Mouse (Mus musculus) heart, postnatal 4 days (tissue): ENCODE measurements around the gene Lmo1. TPM values are rescaled to one million over a fixed set of nuclear protein-coding genes. Genes with fewer than 3 reads are reported as not detected.

Source experiments
- DNase-seq: peaks from one replicate; pipeline ENCODE4 v3.0.0; 2021
- total RNA-seq, 2 experiments: library from RNA; stranded (reverse); gene quantifications; 2 replicates each; pipeline ENCODE4 v1.2.3; 2021

The Lmo1 gene
- 1 to 10 TPM; 1.4 TPM for total RNA-seq

DNA sequence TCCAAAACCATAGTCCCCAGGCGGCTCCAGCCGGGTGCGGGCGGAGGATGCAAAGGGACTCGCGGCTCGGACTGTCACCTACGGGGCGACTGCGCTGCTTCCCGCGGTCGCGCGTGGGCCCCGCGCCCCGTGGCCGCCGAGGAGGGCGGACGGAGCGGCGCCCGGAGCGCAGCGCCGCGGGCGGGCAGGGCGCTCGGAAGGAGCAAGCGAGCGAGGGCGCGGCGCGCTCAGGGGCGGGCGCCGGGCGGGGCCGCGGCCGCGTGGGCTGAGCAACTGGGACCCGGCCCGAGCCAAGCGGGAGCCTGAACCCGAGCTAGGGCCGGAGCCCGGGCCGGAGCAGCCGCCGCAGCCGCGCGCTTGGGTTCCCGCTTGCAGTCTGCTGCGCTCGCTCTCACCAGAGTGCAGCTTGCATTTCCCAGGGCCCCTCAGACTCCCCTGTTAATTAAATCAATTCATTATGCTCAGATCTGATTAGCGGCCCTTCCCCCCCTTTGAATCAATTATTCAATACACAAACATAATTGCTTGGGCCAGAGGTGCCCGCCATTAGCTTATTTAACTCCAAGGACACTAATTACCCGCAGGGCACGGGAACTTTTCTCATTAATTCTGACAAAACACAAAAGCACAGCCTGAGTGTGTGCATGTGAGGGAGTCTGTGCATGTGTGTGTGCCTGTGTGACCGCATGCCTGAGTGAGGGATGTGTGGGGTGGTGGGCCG lies at the start of gene Lmo1:
Lmo1 (minus strand) TSS at position 259 of the 721 bp plus-strand sequence.
- DNase-seq, result peak; percentile 30

DNA sequence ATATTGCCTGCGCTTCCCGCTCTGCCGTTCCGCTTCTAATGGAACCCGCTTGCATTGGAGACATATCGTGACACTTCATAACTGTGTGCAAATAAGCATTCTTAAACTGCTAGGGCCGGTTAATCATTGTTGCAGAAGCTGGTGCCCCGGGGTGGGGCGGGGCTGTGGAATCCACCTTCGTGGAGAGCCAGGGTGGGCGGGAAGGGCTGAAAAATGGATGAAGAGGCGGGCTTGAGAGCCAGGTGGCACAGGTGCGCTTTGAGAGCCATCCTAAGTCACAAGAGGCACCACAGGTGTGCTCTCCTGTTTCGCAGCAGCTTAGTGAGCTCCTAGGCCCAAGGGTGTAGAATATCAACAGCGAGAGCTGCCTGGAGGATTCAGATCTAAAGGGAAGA lies 46.7 kb upstream of the Lmo1 start:
- DNase-seq, result no peak

DNA sequence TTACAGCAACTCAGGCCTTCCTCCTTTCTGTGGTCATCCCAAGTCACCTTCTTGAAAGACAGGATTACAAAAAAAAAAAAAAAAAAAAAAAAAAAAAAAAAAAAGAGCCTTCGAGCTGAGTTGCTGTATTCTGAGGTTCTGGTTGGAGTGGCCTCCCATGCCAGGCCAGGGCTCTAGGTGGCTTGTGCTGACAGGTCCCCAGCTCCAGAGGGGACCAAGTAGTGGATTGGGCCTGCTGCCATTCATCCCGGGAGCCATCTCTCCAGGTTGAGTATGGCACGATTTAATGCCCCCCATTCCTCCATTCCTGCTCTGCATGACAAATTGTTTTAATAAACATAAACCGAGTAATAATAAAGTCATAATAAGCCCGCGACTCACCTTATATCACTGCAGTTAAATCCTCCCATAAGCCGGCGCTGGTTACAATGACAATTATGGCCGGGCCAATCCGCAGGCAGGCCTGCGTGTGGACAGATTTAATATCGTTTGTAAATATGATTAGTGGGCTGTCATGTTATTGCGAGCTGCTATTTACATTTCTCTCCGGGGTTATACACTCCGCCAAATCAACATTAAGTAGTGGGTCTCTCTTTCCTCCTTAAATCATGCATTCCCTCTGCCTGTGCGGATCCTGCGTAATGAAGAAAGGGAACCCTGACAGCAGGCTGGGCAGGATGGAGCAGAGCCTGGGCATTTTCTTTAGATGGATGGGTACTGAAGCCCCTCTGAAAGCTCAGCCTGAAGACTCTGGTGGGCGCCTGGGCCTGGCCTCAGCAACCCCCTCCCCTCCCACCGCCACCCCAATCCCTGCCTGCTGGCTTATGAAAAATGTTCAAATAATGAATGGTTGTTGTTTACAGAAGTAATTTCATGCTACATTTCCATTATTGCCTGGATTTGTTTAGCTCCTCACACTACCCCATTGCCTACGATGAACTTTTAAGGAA lies 46.0 kb upstream of the Lmo1 start:
- DNase-seq, result no peak

DNA sequence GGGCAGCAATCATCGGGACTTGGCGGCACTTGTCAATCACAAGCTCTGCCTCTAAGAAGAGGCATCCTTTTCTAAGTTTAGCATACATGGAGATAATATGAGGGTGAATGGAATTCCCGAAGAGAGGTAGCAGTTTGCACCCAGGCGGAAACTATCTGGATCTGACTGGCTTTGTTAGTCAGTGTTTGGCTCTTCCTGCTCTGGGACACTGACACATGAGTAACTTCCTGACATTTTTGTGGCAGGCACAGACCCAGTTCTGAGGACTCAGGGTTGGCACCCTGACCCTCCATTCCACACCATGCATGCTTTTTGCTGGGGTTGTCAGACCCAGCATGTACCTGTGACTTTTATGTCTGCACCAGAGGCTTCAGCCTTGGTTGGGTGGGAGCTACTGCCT lies 45.0 kb upstream of the Lmo1 start:
- no peak for DNase-seq

DNA sequence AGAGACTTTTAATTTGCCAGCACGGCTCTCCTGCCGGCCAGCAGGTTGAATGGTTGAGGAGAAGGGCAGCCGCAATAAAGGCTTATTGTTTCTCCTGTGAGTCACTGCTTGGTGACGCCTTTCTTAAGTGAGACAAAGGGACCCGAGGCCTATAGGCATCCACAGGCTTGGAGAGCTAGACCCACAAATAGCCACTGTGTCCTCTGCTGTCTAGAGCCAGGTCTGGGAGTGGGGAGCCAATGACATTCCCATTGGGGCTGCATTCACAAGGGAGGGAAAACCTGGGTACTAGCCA lies 43.9 kb upstream of the Lmo1 start:
- DNase-seq, result no peak

DNA sequence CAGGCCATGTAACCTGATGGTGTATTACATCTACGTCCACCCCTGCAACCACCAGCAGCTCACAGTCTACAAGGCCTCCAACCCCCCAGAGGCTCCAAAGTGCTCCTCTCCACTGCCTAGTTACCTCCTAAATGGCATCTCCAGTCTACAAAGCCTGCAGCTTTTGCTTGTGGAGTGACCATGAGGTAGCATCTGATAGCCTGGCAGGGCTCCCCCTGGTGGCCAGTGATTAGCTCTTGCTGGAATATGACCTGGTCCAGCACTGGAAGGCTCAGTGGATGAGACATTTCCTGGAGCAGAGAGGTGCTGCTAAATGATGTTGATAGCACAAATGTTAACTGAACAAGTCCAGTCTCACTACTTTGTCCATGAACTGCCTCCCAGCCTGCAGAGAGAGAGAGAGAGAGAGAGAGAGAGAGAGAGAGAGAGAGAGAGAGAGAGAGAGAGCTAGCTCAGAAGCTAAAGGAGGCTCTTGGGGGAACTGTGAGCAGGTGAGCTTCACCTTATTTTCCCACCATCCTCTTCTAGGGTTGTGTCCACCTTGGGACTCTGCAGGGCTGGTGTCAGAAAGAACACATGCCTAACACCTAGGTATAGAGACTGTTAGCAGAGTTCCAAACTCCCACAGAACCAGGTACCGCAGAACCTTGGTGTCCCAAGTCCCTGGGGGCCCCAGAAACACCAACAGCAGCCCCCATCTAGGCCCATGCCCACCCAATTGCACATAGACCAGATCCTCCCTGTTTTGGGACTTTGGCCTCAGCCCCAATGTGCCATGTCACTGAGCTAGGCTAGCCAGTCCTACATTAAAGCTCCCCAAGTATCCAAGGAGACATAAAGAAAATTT lies 43.3 kb upstream of the Lmo1 start:
- peak; percentile 81 for DNase-seq

DNA sequence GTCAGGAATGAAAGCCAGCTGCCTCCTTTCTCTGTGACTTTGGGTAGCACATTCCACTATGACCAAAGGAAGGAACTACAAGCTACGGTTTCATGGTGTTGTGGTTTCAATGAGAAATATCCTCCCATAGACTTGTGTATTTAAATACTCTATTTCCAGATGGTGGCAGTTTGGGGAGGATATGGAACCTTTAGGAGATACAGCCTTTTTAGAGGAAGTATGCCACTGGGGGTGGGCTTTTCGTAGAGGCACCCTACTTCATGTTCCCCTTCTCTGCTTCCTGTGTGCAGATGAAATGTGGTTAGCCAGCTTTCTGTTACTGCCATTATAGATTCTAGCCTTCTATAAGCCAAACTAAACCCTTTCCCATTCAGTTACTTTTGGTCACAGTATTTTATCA lies 34.8 kb upstream of the Lmo1 start:
- DNase-seq, result no peak

DNA sequence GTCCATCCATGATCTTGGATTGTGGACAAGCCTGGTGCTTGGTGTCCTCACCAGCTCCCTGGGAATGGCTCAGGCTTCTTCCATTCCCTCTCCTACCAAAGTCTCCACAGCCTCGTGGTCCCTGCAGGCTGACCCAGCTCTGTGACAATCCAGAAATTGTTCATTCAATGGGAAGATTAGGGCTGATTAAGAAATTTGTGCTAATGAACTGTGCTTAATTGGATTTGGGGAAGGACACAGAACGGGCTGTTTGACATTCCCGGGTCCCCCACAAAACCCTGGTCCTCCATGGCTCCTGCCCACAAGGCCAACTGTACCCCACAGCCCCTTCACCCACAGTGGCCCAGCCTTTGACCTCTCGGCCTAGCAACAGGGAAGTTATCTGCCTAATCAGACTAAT lies 32.8 kb upstream of the Lmo1 start:
- no peak for DNase-seq

DNA sequence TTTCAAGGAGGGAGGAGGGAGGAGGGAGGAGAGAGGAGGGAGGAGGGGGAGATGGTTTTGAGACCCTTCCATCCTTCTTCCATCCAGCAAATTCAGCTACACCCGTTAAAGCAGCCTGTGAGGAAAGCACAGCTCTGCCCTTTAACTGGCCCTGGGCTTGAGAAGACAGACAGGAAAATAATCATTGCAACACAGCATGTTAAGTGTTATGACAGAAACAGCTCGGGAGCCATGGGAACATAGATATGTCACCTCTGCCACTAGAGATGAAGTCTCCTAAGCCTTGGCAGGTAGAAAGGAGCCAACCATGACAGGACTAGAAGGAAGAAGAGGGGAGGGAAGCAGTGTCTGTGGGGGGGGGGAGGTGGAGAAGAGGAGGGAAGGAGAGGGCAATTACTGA lies 31.4 kb upstream of the Lmo1 start:
- DNase-seq, result no peak

DNA sequence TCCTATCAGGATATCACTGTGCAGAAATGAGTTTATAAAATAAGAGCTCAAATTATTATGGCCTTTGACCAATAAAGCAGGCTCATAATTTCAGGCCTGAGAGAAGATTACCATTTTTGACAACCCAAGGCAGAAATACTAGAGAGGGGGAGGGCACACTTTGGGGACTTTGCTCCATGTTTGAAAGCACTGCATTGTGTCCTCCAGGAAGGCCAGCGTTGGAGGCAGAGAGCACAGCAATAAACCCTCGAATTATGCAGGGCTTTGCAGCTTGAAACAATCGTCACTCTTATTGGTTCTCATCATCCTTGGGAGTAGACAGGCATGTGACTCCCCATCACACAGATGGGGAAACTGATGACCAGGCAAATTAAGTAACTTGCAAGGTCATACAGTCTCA lies 28.1 kb upstream of the Lmo1 start:
- no peak for DNase-seq

DNA sequence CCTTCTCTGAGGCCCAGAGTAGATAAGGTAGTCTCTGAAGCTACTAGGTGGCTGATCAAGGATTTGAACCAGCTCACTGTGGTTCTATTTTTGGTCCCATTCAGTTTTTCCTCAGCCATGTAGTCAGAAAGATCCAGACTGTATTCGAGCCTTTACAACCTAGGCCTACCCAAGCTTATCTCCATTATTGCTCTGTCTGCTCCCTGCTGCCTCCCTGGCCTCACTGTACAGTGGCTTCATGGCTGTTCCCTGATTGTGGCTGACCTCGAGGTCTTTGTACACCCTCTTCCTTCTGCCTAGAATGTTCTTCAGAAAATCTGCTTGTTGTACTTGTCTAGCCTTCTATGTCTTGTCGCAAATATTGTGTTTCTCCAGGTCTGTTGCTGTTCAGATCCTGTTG lies 25.6 kb upstream of the Lmo1 start:
- no peak for DNase-seq

DNA sequence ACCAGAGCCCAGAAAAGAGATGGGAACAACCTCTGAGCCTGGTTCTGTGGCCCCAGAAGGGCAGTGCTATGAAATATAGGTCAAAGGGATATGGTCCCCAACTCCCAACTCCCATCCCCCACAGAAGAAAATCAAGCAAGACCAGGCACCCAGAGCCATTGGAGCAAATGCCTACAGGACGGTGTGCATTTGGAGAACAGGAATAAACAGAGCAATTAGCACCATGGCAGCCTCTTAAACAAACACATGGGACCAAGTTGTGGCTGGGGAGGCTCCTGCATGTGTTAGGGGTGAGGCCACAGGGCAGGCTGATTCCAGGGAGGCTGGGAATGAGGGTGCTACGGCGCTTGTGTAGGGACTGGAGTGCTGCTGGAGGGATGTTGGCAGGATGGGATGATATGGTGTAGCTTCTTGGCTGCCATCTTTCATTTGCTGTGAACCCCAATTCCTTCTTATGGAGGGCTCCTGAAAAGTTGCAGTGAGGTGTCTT lies 22.2 kb upstream of the Lmo1 start:
- DNase-seq, result no peak

DNA sequence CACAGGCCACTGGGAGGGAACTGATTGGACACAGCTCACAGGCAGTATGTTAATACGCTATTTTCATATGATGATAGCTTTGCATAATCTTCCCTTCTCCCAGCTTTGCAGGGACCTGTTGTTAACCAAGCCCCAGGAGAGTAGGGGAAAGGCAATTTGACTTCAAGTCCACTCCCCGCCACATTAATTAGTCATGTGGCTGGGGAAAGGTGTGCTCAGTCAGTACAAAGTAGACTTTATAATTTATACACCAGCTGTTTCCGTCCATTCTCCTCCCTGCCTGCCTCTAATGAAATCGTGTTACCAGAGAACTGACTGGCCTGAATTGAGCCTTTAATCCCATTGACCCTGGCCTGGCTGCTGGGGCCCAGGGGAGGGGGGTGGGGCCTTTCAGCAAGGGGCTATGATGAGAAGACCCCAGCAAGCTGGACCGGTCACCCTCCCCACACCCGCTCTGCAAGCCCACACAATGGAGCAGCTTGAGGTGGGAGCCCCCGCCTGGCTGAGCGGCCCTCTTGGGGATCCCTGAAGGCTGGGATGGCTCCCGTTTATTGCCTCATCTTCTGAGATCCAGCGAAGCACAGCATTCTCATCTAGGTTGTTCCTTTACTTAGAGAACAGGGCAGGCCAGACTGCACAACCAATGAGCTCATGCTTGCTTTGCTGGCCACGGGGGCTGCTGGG lies 21.5 kb upstream of the Lmo1 start:
- DNase-seq, result no peak

DNA sequence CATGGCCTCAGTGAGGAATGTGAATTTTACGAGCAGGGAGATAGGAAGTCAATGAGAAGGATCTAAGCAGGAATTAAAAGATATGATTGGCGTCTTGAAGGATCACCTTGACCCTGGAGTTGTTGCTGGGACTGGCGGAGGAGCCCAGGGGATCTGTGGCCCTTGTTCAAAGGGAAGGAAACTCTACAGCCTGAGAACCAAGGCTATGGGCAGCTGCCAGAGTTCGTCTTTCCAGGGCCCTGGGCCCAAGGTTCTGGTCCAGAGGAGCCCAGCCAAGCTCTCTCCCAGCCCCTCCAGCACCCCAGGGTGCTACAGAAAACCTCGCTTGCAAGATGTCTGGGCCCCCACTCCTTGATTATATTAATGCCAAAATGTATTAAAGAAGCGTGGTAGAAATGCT lies 21.0 kb upstream of the Lmo1 start:
- no peak for DNase-seq

DNA sequence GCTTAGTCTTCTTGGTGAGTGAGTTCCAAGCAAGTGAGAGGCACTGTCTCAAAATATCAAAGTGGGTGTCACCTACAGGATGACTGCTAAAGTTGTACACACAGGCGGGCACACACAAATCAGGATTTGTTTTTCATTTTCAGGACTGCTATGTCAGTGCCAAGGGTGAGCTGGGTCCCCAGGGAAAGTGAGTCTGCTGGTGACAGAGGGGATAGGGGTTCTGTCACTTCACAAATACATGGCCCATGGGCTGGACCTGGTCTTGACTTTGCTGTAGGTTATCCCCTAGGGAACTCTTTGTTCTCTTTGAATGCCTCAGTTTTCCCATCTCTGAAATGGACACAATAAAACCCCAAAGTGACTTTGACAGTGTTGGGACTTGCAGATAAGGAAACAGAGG lies 19.8 kb upstream of the Lmo1 start:
- DNase-seq, result no peak

DNA sequence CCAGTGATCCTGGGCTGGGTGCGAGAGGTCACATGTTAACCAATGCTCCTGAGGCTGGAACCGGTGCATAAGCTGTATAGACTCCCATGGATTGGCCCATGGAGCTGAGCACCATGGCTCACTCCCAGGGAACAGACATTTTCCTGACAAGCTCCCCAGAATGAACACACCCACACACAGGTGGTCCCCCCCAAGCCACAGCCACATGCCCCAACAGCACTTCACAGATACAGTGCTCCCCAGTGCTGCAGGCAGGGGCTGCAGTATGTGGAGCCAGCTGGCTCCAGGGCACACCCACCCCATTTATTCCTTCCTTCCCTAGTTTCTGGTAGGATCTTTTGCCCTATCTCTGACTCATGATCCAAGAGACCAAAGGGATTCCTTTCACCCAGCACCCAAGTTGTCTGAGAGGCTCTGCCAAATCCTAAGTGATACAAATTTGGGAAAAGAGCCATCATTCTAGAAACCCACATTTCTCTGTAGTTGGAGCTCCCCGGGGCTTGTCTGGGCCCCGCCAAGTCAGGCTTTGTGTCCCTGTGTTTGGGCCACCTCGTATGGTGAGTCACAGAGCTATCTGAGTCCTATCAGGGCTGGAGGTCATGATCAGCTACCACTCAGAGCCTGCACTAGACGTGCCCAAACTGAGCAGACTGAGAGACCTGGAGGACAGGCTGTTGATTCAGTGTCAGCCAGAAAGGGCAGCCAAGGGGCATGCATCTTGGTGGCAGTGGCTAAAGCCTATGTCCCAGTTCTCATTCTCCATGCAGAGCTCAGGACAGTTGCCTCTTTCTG lies 12.4 kb upstream of the Lmo1 start:
- DNase-seq, result peak; percentile 15

DNA sequence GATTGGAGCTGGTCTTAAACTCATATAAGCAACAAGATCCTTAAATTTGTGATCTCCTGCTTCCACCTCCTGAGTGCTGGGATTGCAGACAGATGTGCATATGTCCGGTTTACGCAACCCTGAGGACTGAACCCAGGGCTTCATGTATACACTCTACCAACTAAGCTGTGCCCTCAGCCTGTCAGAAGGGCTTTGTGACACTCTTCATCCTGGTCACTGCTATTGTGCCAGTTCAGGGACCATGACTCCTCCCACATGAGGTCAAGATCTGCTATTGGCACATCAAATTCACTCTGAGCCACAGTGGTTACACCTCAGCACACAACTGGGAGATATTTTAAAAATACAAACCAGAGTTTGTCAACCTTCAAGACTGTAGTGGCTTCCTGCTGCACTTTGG lies 11.0 kb upstream of the Lmo1 start:
- no peak for DNase-seq

DNA sequence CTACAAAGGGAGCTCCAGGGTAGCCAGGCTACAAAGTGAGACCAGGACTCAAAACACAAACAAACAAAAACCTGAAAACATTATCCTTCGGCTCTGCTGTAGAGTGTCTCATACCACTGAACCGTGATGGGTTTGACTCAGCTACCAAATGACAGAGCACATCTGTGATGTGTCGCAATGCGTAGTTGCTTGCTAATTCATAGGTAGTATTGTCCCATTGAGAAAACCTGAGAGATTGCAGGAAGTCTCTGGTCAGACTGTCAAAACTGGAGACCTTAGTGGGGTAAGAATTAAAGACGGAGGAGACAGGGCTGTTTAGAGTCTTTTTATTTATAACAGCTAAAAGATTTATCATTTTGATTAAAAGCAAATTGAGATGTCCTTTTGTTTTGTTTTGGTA lies 10.6 kb upstream of the Lmo1 start:
- no peak for DNase-seq

DNA sequence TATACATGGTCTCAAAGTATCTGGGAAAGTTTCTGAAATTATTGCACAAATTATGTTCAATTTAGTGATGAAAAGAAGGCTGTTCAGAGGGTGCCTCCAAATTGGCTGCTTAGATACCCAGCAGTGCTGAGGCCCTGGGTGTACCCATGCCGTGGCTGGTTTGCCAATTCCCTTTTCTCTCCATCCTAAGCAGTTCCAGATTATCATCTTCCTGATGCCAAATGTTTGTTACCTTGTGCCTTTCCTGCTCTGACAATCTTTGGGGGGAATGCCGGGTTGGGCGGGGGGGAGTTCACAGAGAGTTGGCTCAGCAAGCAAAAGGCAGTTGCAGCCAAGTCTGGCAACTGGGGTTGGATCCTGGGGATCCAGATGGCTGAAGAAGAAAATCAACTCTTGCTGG lies 1.7 kb upstream of the Lmo1 start:
- no peak for DNase-seq

DNA sequence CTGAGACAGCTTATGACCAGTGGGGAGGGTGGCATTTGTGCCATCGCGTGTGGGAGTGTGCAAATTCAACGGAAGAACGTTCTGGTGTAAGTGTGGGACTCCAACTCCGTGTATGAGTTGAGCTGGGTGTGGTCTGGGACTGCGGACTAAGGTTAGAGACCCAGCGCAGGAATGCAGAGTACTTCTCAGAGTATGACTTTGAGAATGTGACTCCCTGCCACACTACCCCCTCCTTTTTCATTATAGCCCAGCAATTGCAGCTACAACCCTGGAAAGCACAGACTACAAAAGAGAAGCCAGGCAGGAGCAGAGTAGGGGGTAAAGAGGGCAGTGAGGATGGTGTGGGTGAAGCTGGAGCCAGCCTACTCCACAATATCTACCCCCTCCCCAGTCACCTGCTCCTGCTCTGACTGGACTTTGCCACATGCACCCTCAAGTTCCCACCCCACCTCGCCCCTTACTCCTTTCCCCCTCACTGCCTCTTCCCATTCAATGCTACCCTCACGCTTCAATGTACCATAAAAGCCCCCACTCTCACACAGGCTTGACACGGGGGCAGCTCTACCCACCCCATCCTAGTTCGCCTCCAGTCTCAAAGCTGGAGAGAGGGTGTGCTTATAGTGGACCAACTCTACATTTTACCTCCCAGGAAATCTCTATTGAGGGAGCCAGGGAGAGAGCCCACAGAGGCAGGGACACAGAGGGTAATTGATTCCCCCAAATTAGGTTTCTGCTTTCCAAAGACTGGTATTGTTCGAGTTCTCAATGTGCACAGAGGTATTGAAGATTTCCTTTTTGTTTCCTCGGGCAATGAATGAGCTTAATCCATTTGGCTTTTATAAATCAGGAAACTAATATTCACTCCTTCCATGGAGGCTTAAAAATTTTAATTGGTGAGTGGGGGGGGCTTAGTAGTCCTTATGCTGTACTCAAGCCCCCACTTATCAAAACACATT lies 941 bp upstream of the Lmo1 start:
- no peak for DNase-seq
